Mouse (Mus musculus) MEL (cell line): Measurements from ENCODE around the gene Txn2.

Source experiments
- CTCF ChIP-seq, 3 experiments: IDR thresholded peaks in 2 of 3; conservative IDR thresholded peaks in 1 of 3; 2 replicates each; pipeline ENCODE4 v1.5.1; 2011 to 2012; ENCODE audit warnings: low read length in 3 of 3, low read depth in 2 of 3, mild to moderate bottlenecking in 2 of 3, improper control_type of control experiment in 1 of 3, inconsistent platforms in 1 of 3, mixed read lengths in 1 of 3, moderate library complexity in 1 of 3; ENCODE audit not compliant: control insufficient read depth in 1 of 3, insufficient read depth in 1 of 3, poor library complexity in 1 of 3, severe bottlenecking in 1 of 3
- EP300 ChIP-seq, 2 experiments: IDR thresholded peaks; 2 replicates each; pipeline ENCODE4 v1.6.1; 2011; ENCODE audit warnings: improper control_type of control experiment in 2 of 2, low read length in 2 of 2, low read depth in 1 of 2, mild to moderate bottlenecking in 1 of 2
- MAFK ChIP-seq: IDR thresholded peaks from 2 replicates; pipeline ENCODE4 v1.6.1; 2011; ENCODE audit warnings: low read depth, mild to moderate bottlenecking, low read length, improper control_type of control experiment, borderline replicate concordance
- MEF2A ChIP-seq: IDR thresholded peaks from 2 replicates; pipeline ENCODE4 v1.6.1; 2014; ENCODE audit warnings: low read depth, mild to moderate bottlenecking, inconsistent platforms, low read length, improper control_type of control experiment; ENCODE audit not compliant: poor library complexity, insufficient replicate concordance, severe bottlenecking; ENCODE audit errors: extremely low read depth
- POLR2A ChIP-seq, 2 experiments: IDR thresholded peaks; 2 replicates each; pipeline ENCODE4 v1.6.1; 2011 to 2012; ENCODE audit warnings: low read length in 2 of 2, mild to moderate bottlenecking in 2 of 2, control low read depth in 1 of 2, improper control_type of control experiment in 1 of 2, low read depth in 1 of 2, moderate library complexity in 1 of 2; ENCODE audit not compliant: control insufficient read depth in 1 of 2, insufficient read depth in 1 of 2, poor library complexity in 1 of 2
- RAD21 ChIP-seq: IDR thresholded peaks from 2 replicates; pipeline ENCODE4 v1.6.1; 2011; ENCODE audit warnings: mild to moderate bottlenecking, low read depth, low read length, improper control_type of control experiment
- RCOR1 ChIP-seq: IDR thresholded peaks from 2 replicates; pipeline ENCODE4 v1.6.1; 2012; ENCODE audit warnings: low read depth, mild to moderate bottlenecking, inconsistent platforms, low read length, improper control_type of control experiment
- TAL1 ChIP-seq: IDR thresholded peaks from 2 replicates; pipeline ENCODE4 v1.6.1; 2012; ENCODE audit warnings: mild to moderate bottlenecking, inconsistent platforms, low read length, moderate library complexity, mixed read lengths
- UBTF ChIP-seq: IDR thresholded peaks from 2 replicates; pipeline ENCODE4 v1.6.1; 2012; ENCODE audit warnings: low read depth, mild to moderate bottlenecking, inconsistent platforms, low read length, improper control_type of control experiment, moderate library complexity, borderline replicate concordance; ENCODE audit not compliant: insufficient read depth
- USF1 ChIP-seq: IDR thresholded peaks from 2 replicates; pipeline ENCODE4 v1.6.1; 2014; ENCODE audit warnings: low read depth, mild to moderate bottlenecking, inconsistent platforms, low read length, improper control_type of control experiment, moderate library complexity

GRCm38 (mm10) chr15:77886369-77887092 is 42.3 kb downstream of the Txn2 start:
- TF ChIP-seq RCOR1 (peak; percentile 13; the same call in 1 of the 2 replicates), TAL1 (no peak), CTCF (IDR thresholded peaks at IDR 0.05 in 2 of 3, conservative IDR thresholded peaks at IDR 0.05 in 1 of 3; ENCODE audit: control insufficient read depth in 1 of 3, insufficient read depth in 1 of 3, low read depth in 2 of 3, low read length in 3 of 3, poor library complexity in 1 of 3, severe bottlenecking in 1 of 3) (no peak), RAD21 (no peak), MAFK (no peak), MEF2A (no peak), UBTF (no peak), POLR2A (IDR thresholded peaks at IDR 0.05; ENCODE audit: control insufficient read depth in 1 of 2, insufficient read depth in 1 of 2, low read depth in 1 of 2, low read length in 2 of 2, poor library complexity in 1 of 2) (no peak), USF1 (no peak), EP300 (IDR thresholded peaks at IDR 0.05; ENCODE audit: low read depth in 1 of 2, low read length in 2 of 2) (no peak)
